Mouse (Mus musculus) small intestine, adult 2 months (tissue): ENCODE results near the gene Hinfp.

Experiments used
- CTCF ChIP-seq: fragments of 200-500 bp; IDR thresholded peaks from 2 replicates; pipeline ENCODE4 v1.5.1; 2012; ENCODE audit warnings: low read depth, mild to moderate bottlenecking, control low read depth, inconsistent platforms, low read length, moderate library complexity, mixed read lengths; ENCODE audit not compliant: insufficient replicate concordance, insufficient read length; ENCODE audit errors: extremely low read depth
- POLR2A ChIP-seq: fragments of 200-500 bp; IDR thresholded peaks from 2 replicates; pipeline ENCODE4 v1.6.1; 2012; ENCODE audit warnings: low read depth, mild to moderate bottlenecking, control low read depth, inconsistent platforms, low read length, moderate library complexity

GRCm38 (mm10) chr9:44249181-44250146 is 56.0 kb downstream of the Hinfp start:
- TF ChIP-seq CTCF (peak; percentile 51; the same call in 1 of the 2 replicates), POLR2A (no peak)
